14 mouse cellular contexts compared by ENCODE assay signal in the genomic region with DNA sequence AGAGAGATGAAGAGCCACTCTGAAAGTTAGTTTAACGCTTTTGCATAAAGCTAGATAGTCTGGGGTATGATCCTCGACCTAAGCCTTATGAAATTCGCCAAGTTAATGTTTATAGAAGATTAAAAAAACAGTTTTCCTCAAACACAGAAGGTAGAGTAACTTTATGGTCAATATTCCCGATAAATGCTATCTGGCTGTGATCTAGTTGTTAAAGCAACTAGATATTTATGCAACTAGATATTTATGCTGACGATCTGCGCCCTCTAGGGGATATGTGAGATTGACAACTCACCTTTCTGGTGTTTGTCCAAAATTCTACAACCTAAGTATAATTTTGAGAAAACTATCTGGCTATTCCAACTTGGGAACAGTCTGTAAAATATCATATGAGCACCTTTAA. TPM values are rescaled to one million over a fixed set of nuclear protein-coding genes. Genes with fewer than 3 reads are reported as not detected.
A peak's percentile ranks its signal among the peaks of the same experiment; 100 is the strongest.
DNase-seq lines count a peak whose midpoint lies in the region; ATAC-seq and TF ChIP-seq lines count a peak whose summit lies in the region.
"Had no signal": no experiment of that assay in that cellular context is flagged by ENCODE, and none has a peak within 500 bp of the region (broad histone marks: within the 10 kb centered on the region; RNA-seq: fewer than 3 reads in every experiment).

No protein-coding gene starts in this region.

- H3K9me3 ChIP-seq in forebrain, embryonic 14.5 days (replicated peaks; ENCODE audit: control insufficient read depth, low read length): no peaks in the 10 kb centered on the region
- no peaks in the 10 kb centered on the region for H3K9me3 ChIP-seq in forebrain, embryonic 10.5 days
- no peaks in the 10 kb centered on the region for H3K9me3 ChIP-seq in stomach, postnatal 0 days (ENCODE audit: control insufficient read depth, low read length)
- H3K9me3 ChIP-seq: forebrain, embryonic 15.5 days; lung, embryonic 15.5 days; midbrain, embryonic 15.5 days had no signal

- TF ChIP-seq CTCF in layer of hippocampus, adult 2 months (conservative IDR thresholded peaks at IDR 0.05): peak; percentile 72
- TF ChIP-seq CTCF in stomach, postnatal 0 days (IDR thresholded peaks at IDR 0.05; ENCODE audit: low read depth): peak; percentile 73

- H3K27ac ChIP-seq in forebrain, embryonic 14.5 days (ENCODE audit: low read depth, low read length): no peak overlapping the region
- no peak overlapping the region for H3K27ac ChIP-seq in forebrain, embryonic 10.5 days
- no peak overlapping the region for H3K27ac ChIP-seq in layer of hippocampus, adult 2 months
- H3K27ac ChIP-seq in stomach, postnatal 0 days (replicated peaks): no peak overlapping the region
- H3K27ac ChIP-seq: forebrain, embryonic 15.5 days; lung, embryonic 15.5 days; midbrain, embryonic 15.5 days had no signal

- no peak for TF ChIP-seq EP300 in stomach, postnatal 0 days (optimal IDR thresholded peaks at IDR 0.05)

- no peak for ATAC-seq in forebrain, embryonic 14.5 days
- ATAC-seq in stomach, postnatal 0 days (ENCODE audit: low FRiP score, low TSS enrichment): no peak
- ATAC-seq: forebrain, embryonic 15.5 days; midbrain, embryonic 15.5 days had no signal

- DNase-seq in forebrain, embryonic 14.5 days (ENCODE audit: low spot score): peak; percentile 10
- DNase-seq in forebrain, embryonic 10.5 days (ENCODE audit: extremely low spot score, low spot score): no peak
- no peak for DNase-seq in layer of hippocampus, adult 2 months (ENCODE audit: low spot score in 2 of 2)
- DNase-seq in layer of hippocampus, postnatal 25 days (ENCODE audit: extremely low spot score in 1 of 2, low spot score in 1 of 2): no peak
- peak; percentile 37 for DNase-seq in thymus, postnatal 0 days (ENCODE audit: low spot score)
- DNase-seq in thymus, adult 18-20 months: no peak
- DNase-seq in stomach, postnatal 0 days (ENCODE audit: low spot score): no peak
- DNase-seq in frontal cortex, postnatal 36 days (ENCODE audit: low spot score in 2 of 2): no peak

- no peaks in the 10 kb centered on the region for H3K36me3 ChIP-seq in forebrain, embryonic 14.5 days (ENCODE audit: control insufficient read depth, insufficient read depth, low read length)
- H3K36me3 ChIP-seq in forebrain, embryonic 10.5 days (replicated peaks): no peaks in the 10 kb centered on the region
- no peaks in the 10 kb centered on the region for H3K36me3 ChIP-seq in stomach, postnatal 0 days (ENCODE audit: control insufficient read depth, insufficient read depth, low read length)
- H3K36me3 ChIP-seq: forebrain, embryonic 15.5 days; lung, embryonic 15.5 days; midbrain, embryonic 15.5 days had no signal

- H3K4me2 ChIP-seq in forebrain, embryonic 14.5 days (ENCODE audit: low read length): no peak overlapping the region
- no peak overlapping the region for H3K4me2 ChIP-seq in stomach, postnatal 0 days (replicated peaks; ENCODE audit: low read depth)
- H3K4me2 ChIP-seq: forebrain, embryonic 15.5 days; lung, embryonic 15.5 days; midbrain, embryonic 15.5 days had no signal

- H3K4me3 ChIP-seq in forebrain, embryonic 14.5 days (ENCODE audit: low read depth, low read length): no peak overlapping the region
- H3K4me3 ChIP-seq in forebrain, embryonic 10.5 days: no peak overlapping the region
- H3K4me3 ChIP-seq in layer of hippocampus, adult 2 months: no peak overlapping the region
- no peak overlapping the region for H3K4me3 ChIP-seq in stomach, postnatal 0 days (ENCODE audit: low read depth, low read length)
- H3K4me3 ChIP-seq: forebrain, embryonic 15.5 days; lung, embryonic 15.5 days; midbrain, embryonic 15.5 days had no signal

- H3K27me3 ChIP-seq in forebrain, embryonic 14.5 days (replicated peaks; ENCODE audit: control insufficient read depth, insufficient read depth, low read length): no peaks in the 10 kb centered on the region
- no peaks in the 10 kb centered on the region for H3K27me3 ChIP-seq in forebrain, embryonic 10.5 days (ENCODE audit: poor library complexity, severe bottlenecking)
- no peaks in the 10 kb centered on the region for H3K27me3 ChIP-seq in stomach, postnatal 0 days (ENCODE audit: control insufficient read depth, insufficient read depth, low read length)
- H3K27me3 ChIP-seq: forebrain, embryonic 15.5 days; lung, embryonic 15.5 days; midbrain, embryonic 15.5 days had no signal

- no peak overlapping the region for H3K9ac ChIP-seq in forebrain, embryonic 14.5 days (ENCODE audit: low read length)
- H3K9ac ChIP-seq in stomach, postnatal 0 days (ENCODE audit: low read length): no peak overlapping the region
- H3K9ac ChIP-seq: forebrain, embryonic 15.5 days; lung, embryonic 15.5 days; midbrain, embryonic 15.5 days had no signal

- WGBS in forebrain, embryonic 14.5 days: 64% methylated on average over 6 of the region's 6 CpGs
- WGBS in forebrain, embryonic 10.5 days: 73% methylated on average over 6 of the region's 6 CpGs
- WGBS in stomach, postnatal 0 days: 41% methylated on average over 6 of the region's 6 CpGs

- no peaks in the 10 kb centered on the region for H3K4me1 ChIP-seq in forebrain, embryonic 14.5 days (ENCODE audit: control insufficient read depth, insufficient read depth, low read length)
- peaks cover 6% of the 10 kb centered on the region for H3K4me1 ChIP-seq in forebrain, embryonic 10.5 days
- peaks cover 1% of the 10 kb centered on the region; the same call in 1 of the 2 replicates for H3K4me1 ChIP-seq in stomach, postnatal 0 days (replicated peaks; ENCODE audit: control insufficient read depth, insufficient read depth)
- H3K4me1 ChIP-seq: forebrain, embryonic 15.5 days had no signal

RNA-seq across cellular contexts. Expression of a gene that starts 33.3 kb away (rescaled TPM):
- polyA plus RNA-seq in forebrain, embryonic 14.5 days (2014; fragmentation: Nextera tagmentation; extraction: Ambion mirVana): not detected in 2 replicates
- 0.09 and 0.11 TPM in 2 replicates for polyA plus RNA-seq in forebrain, embryonic 10.5 days (2016; fragmentation: Nextera tagmentation; extraction: Ambion mirVana)
- total RNA-seq in layer of hippocampus, adult 2 months (2021): not detected
- total RNA-seq in layer of hippocampus, postnatal 25 days (2021): not detected
- polyA plus RNA-seq in thymus, postnatal 0 days (2015; fragmentation: Nextera tagmentation; extraction: Ambion mirVana): 53.2 and 58.8 TPM in 2 replicates
- polyA plus RNA-seq in stomach, postnatal 0 days (2015; fragmentation: Nextera tagmentation; extraction: Ambion mirVana): 0.15 and 0.18 TPM in 2 replicates
- total RNA-seq: left cerebral cortex, postnatal 14 days had no signal
- polyA plus RNA-seq: brain, embryonic 14.5 days; cortical plate, adult 2 months; forebrain, embryonic 15.5 days; midbrain, embryonic 15.5 days had no signal

Comparison
In these comparisons a context has a peak if more than half of its experiments do, and no peak if none do; other contexts are left out.
1. DNase-seq: peak in forebrain, embryonic 14.5 days (single experiment) and thymus, postnatal 0 days (single experiment); none in forebrain, embryonic 10.5 days (single experiment), layer of hippocampus, adult 2 months (0 of 2), layer of hippocampus, postnatal 25 days (0 of 2), thymus, adult 18-20 months (0 of 2), stomach, postnatal 0 days (single experiment) and frontal cortex, postnatal 36 days (0 of 2).
2. RNA of a gene that starts 33.3 kb away (polyA plus RNA-seq): 53.2 to 58.8 TPM in thymus, postnatal 0 days; 0.15 to 0.18 TPM in stomach, postnatal 0 days, 0.09 to 0.11 TPM in forebrain, embryonic 10.5 days and not detected in forebrain, embryonic 14.5 days; every median in the first group is over 10 times any median in the second.